Mouse (Mus musculus) testis, adult 2 months (tissue): ENCODE data around the gene Tas1r2. TPM values are rescaled to one million over a fixed set of nuclear protein-coding genes. Genes with fewer than 3 reads are reported as not detected.

ENCODE experiments used
- H3K27ac ChIP-seq: fragments of 200-500 bp; 2 replicates; pipeline ENCODE4 v1.5.1; 2012; ENCODE audit warnings: low read depth, low read length; ENCODE audit not compliant: control insufficient read depth, insufficient read depth
- H3K27me3 ChIP-seq: fragments of 200-500 bp; 2 replicates; pipeline ENCODE4 v1.6.1; 2012; ENCODE audit warnings: mild to moderate bottlenecking, low read length, moderate library complexity; ENCODE audit not compliant: control insufficient read depth, insufficient read depth
- H3K36me3 ChIP-seq: fragments of 200-500 bp; 2 replicates; pipeline ENCODE4 v1.6.1; 2012; ENCODE audit warnings: mild to moderate bottlenecking, low read length; ENCODE audit not compliant: control insufficient read depth, insufficient read depth
- H3K4me1 ChIP-seq: fragments of 200-500 bp; 2 replicates; pipeline ENCODE4 v1.6.1; 2012; ENCODE audit warnings: low read length; ENCODE audit not compliant: control insufficient read depth, insufficient read depth
- H3K4me3 ChIP-seq: fragments of 200-500 bp; 2 replicates; pipeline ENCODE4 v1.5.1; 2012; ENCODE audit warnings: low read depth, mild to moderate bottlenecking, low read length, moderate library complexity, mixed read lengths; ENCODE audit not compliant: control insufficient read depth
- CTCF ChIP-seq: fragments of 200-500 bp; IDR thresholded peaks from 2 replicates; pipeline ENCODE4 v1.5.1; 2012; ENCODE audit warnings: low read depth, mild to moderate bottlenecking, inconsistent platforms, low read length, moderate library complexity; ENCODE audit not compliant: control insufficient read depth, insufficient read depth, insufficient replicate concordance
- POLR2A ChIP-seq: fragments of 200-500 bp; IDR thresholded peaks from 2 replicates; pipeline ENCODE4 v1.6.1; 2012; ENCODE audit warnings: low read depth, mild to moderate bottlenecking, inconsistent platforms, low read length, moderate library complexity; ENCODE audit not compliant: control insufficient read depth
- polyA plus RNA-seq: library from polyadenylated mRNA; depleted of rRNA; stranded (reverse); fragments of >200 nt; gene quantifications from 2 replicates; pipeline ENCODE4 v1.2.3, GENCODE M21; 2012

Gene Tas1r2
- polyA plus RNA-seq, 1 experiment, result not detected

- H3K27me3 ChIP-seq, result no peaks in the 10 kb centered on the region
- H3K27ac ChIP-seq, result no peak overlapping the region
- H3K36me3 ChIP-seq, result no peaks in the 10 kb centered on the region
- TF ChIP-seq CTCF (no peak), POLR2A (no peak)
- H3K4me1 ChIP-seq, result peaks cover 15% of the 10 kb centered on the region
- H3K4me3 ChIP-seq, result no peak overlapping the region
Measured at GRCm38 (mm10) chr4:139627361-139627760, 26.0 kb upstream of the Tas1r2 start.

- Histone ChIP-seq H3K36me3 (no peaks in the 10 kb centered on the region), H3K4me1 (peaks cover 8% of the 10 kb centered on the region), H3K4me3 (no peak overlapping the region), H3K27ac (no peak overlapping the region), H3K27me3 (no peaks in the 10 kb centered on the region)
- TF ChIP-seq CTCF (no peak), POLR2A (no peak)
Measured at GRCm38 (mm10) chr4:139630171-139630570, 23.2 kb upstream of the Tas1r2 start.

GRCm38 (mm10) chr4:139631141-139631540 is 22.2 kb upstream of the Tas1r2 start:
- Histone ChIP-seq H3K27me3 (no peaks in the 10 kb centered on the region), H3K4me1 (peaks cover 8% of the 10 kb centered on the region), H3K4me3 (no peak overlapping the region), H3K27ac (no peak overlapping the region), H3K36me3 (no peaks in the 10 kb centered on the region)
- no peak for TF ChIP-seq POLR2A
- no peak for TF ChIP-seq CTCF

GRCm38 (mm10) chr4:139631569-139632253 is 21.6 kb upstream of the Tas1r2 start:
- H3K4me1 ChIP-seq, result peaks cover 8% of the 10 kb centered on the region
- no peaks in the 10 kb centered on the region for H3K36me3 ChIP-seq
- no peak overlapping the region for H3K27ac ChIP-seq
- H3K4me3 ChIP-seq, result peak overlapping the region; percentile 17
- no peaks in the 10 kb centered on the region for H3K27me3 ChIP-seq
- TF ChIP-seq CTCF (no peak), POLR2A (no peak)

GRCm38 (mm10) chr4:139632254-139632580 is 21.1 kb upstream of the Tas1r2 start:
- Histone ChIP-seq H3K4me3 (peak overlapping the region; percentile 15; the same call in 1 of the 2 replicates), H3K36me3 (no peaks in the 10 kb centered on the region), H3K27ac (no peak overlapping the region), H3K4me1 (peaks cover 8% of the 10 kb centered on the region), H3K27me3 (no peaks in the 10 kb centered on the region)
- no peak for TF ChIP-seq POLR2A
- TF ChIP-seq CTCF, result no peak

GRCm38 (mm10) chr4:139636373-139636772 is 17.0 kb upstream of the Tas1r2 start:
- H3K27ac ChIP-seq, result no peak overlapping the region
- TF ChIP-seq CTCF, result peak; percentile 98
- no peak for TF ChIP-seq POLR2A

GRCm38 (mm10) chr4:139637847-139638246 is 15.5 kb upstream of the Tas1r2 start:
- Histone ChIP-seq H3K4me1 (no peaks in the 10 kb centered on the region), H3K27ac (no peak overlapping the region), H3K4me3 (no peak overlapping the region), H3K27me3 (no peaks in the 10 kb centered on the region), H3K36me3 (no peaks in the 10 kb centered on the region)
- TF ChIP-seq POLR2A (no peak), CTCF (no peak)

More at GRCm38 (mm10) chr4:139636373-139636772, 17.0 kb upstream of the Tas1r2 start:
- Histone ChIP-seq H3K27me3 (no peaks in the 10 kb centered on the region), H3K4me3 (no peak overlapping the region), H3K36me3 (no peaks in the 10 kb centered on the region), H3K4me1 (peaks cover 8% of the 10 kb centered on the region)

GRCm38 (mm10) chr4:139638356-139638755 is 15.0 kb upstream of the Tas1r2 start:
- TF ChIP-seq POLR2A (no peak), CTCF (no peak)
- H3K4me3 ChIP-seq, result no peak overlapping the region
- H3K4me1 ChIP-seq, result no peaks in the 10 kb centered on the region
- no peaks in the 10 kb centered on the region for H3K36me3 ChIP-seq
- no peak overlapping the region for H3K27ac ChIP-seq
- no peaks in the 10 kb centered on the region for H3K27me3 ChIP-seq
